Mouse (Mus musculus): ENCODE data around the gene Nkiras2. TPM values are rescaled to one million over a fixed set of nuclear protein-coding genes. Genes with fewer than 3 reads are reported as not detected.

Gene Nkiras2
- total and polyA plus RNA-seq, 3 experiments: 53.8 to 70.0 (median 60.0) TPM

DNA sequence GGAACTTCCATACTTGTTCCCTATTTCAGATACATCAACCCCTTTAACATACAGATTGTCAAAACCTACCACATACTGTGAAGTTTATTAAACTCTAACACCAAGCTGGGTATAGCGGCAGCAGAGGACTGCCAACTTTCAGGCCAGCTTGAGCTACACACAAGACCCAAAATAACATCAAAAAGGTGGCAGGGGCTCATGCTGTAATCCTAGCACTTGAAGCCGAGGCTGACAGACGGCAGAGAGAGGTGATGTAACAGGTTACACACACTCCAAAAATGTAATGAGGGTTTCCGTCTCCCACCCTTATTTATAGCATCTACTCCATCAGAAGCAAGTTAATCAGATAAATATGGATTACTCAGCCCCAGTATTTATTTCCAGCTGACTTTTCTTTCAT is 23.5 kb upstream of the Nkiras2 start:
- no peak overlapping the region for H3K27ac ChIP-seq (ENCODE audit: insufficient read depth, low read depth)
- no peak for DNase-seq (ENCODE audit: extremely low read depth)
- H3K9me3 ChIP-seq (replicated peaks; ENCODE audit: low read length): no peaks in the 10 kb centered on the region
- H3K36me3 ChIP-seq (replicated peaks in 1 of 2; ENCODE audit: control insufficient read depth in 1 of 2, insufficient read depth in 1 of 2, low read length in 1 of 2): peaks cover 84 to 96% of the 10 kb centered on the region in 2 experiments
- peaks cover 41% of the 10 kb centered on the region for H3K79me2 ChIP-seq (replicated peaks; ENCODE audit: control insufficient read depth, extremely low read depth, insufficient read depth, poor library complexity, severe bottlenecking)
- dilution Hi-C loops (cut with MboI; ENCODE audit: extremely low pct_ligation_motif_present, extremely low pct_unique_long_range_greater_than_20kb, low sequenced_read_pairs): no loop called here
- TF ChIP-seq CTCF (conservative IDR thresholded peaks at IDR 0.05 in 1 of 2, IDR thresholded peaks at IDR 0.05 in 1 of 2; ENCODE audit: low read depth in 2 of 2, low read length in 2 of 2) (no peak), SIN3A (IDR thresholded peaks at IDR 0.05; ENCODE audit: low read length) (no peak)
- no peak overlapping the region for H3K4me3 ChIP-seq (replicated peaks in 1 of 3; ENCODE audit: low read depth in 2 of 3, low read length in 2 of 3, poor library complexity in 1 of 3)
- H3K27me3 ChIP-seq (replicated peaks): no peaks in the 10 kb centered on the region
- no peak overlapping the region for H3K4me2 ChIP-seq (ENCODE audit: insufficient read depth, low read depth, poor library complexity, severe bottlenecking)
- in situ Hi-C loops (cut with MboI; ENCODE audit: low pct_ligation_motif_present, low pct_unique_long_range_greater_than_20kb, low sequenced_read_pairs): no loop called here
- H3K4me1 ChIP-seq (ENCODE audit: control insufficient read depth in 1 of 2, insufficient read depth in 2 of 2): peaks cover 31 to 46% of the 10 kb centered on the region in 2 experiments
- H3K9ac ChIP-seq (ENCODE audit: insufficient read depth, low read depth): no peak overlapping the region

DNA sequence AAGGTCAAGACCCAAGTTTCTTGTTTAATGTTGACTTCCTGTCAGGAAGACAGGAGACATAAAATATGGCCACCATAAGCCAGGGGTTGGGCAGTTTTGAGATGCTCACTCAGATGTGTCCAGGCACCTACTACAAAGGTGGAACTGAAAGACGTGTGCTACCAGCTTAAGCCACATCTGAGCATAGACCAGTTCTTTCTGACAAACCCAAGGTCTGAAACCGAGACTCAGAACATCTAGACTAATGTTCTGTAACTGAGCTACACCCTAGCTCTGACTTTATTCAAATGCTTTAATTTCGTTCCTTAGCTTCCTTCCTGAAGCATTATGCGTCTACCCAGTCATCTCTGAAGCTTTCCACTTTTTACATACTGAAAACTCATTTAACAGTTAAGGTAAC is 21.0 kb upstream of the Nkiras2 start:
- H3K27ac ChIP-seq (ENCODE audit: insufficient read depth, low read depth): peak overlapping the region; percentile 98
- in situ Hi-C loops (cut with MboI; ENCODE audit: low pct_ligation_motif_present, low pct_unique_long_range_greater_than_20kb, low sequenced_read_pairs): no loop called here
- H3K9me3 ChIP-seq (replicated peaks; ENCODE audit: low read length): no peaks in the 10 kb centered on the region
- peak; percentile 93 for DNase-seq (ENCODE audit: extremely low read depth)
- peaks cover 62% of the 10 kb centered on the region for H3K79me2 ChIP-seq (replicated peaks; ENCODE audit: control insufficient read depth, extremely low read depth, insufficient read depth, poor library complexity, severe bottlenecking)
- H3K4me1 ChIP-seq (ENCODE audit: control insufficient read depth in 1 of 2, insufficient read depth in 2 of 2): peaks cover 31 to 56% of the 10 kb centered on the region in 2 experiments
- H3K9ac ChIP-seq (ENCODE audit: insufficient read depth, low read depth): 0 out of 2 replicates have a peak overlapping the region, but pooled peaks have one; percentile 10
- no peak overlapping the region for H3K4me3 ChIP-seq (replicated peaks in 1 of 3; ENCODE audit: low read depth in 2 of 3, low read length in 2 of 3, poor library complexity in 1 of 3)
- peak overlapping the region; percentile 27 for H3K4me2 ChIP-seq (ENCODE audit: insufficient read depth, low read depth, poor library complexity, severe bottlenecking)
- peaks cover 74 to 93% of the 10 kb centered on the region in 2 experiments for H3K36me3 ChIP-seq (replicated peaks in 1 of 2; ENCODE audit: control insufficient read depth in 1 of 2, insufficient read depth in 1 of 2, low read length in 1 of 2)
- dilution Hi-C loops (cut with MboI; ENCODE audit: extremely low pct_ligation_motif_present, extremely low pct_unique_long_range_greater_than_20kb, low sequenced_read_pairs): no loop called here
- H3K27me3 ChIP-seq (replicated peaks): no peaks in the 10 kb centered on the region
- TF ChIP-seq KAT2A (IDR thresholded peaks at IDR 0.05; ENCODE audit: insufficient replicate concordance, low read length) (no peak), HCFC1 (IDR thresholded peaks at IDR 0.05; ENCODE audit: low read depth, low read length) (peak; percentile 30; the same call in 1 of the 2 replicates), MAZ (IDR thresholded peaks at IDR 0.05; ENCODE audit: low read depth, low read length) (peak; percentile 58; the same call in 1 of the 2 replicates), NELFE (IDR thresholded peaks at IDR 0.05; ENCODE audit: low read depth, low read length) (no peak), BHLHE40 (IDR thresholded peaks at IDR 0.05; ENCODE audit: low read depth, low read length) (peak; percentile 92), MAFK (IDR thresholded peaks at IDR 0.05; ENCODE audit: insufficient replicate concordance, low read length) (peak; percentile 81), IRF4 (IDR thresholded peaks at IDR 0.05; ENCODE audit: low read depth, low read length) (peak; percentile 99), GABPA (IDR thresholded peaks at IDR 0.05; ENCODE audit: insufficient replicate concordance, low read depth, low read length) (no peak), NRF1 (IDR thresholded peaks at IDR 0.05; ENCODE audit: low read depth, low read length) (no peak), ZC3H11A (IDR thresholded peaks at IDR 0.05; ENCODE audit: low read depth, low read length) (no peak), SMC3 (IDR thresholded peaks at IDR 0.05; ENCODE audit: low read depth, low read length) (no peak), EP300 (IDR thresholded peaks at IDR 0.05; ENCODE audit: low read length) (peak; percentile 98), UBTF (IDR thresholded peaks at IDR 0.05; ENCODE audit: low read depth, low read length) (0 out of 2 replicates have a peak, but pooled peaks have one; percentile 33), ZNF384 (IDR thresholded peaks at IDR 0.05; ENCODE audit: low read depth, low read length) (no peak), JUND (conservative IDR thresholded peaks at IDR 0.05; ENCODE audit: low read depth, low read length) (peak; percentile 94), ZKSCAN1 (IDR thresholded peaks at IDR 0.05; ENCODE audit: borderline replicate concordance, low read depth, low read length) (no peak), MEF2A (IDR thresholded peaks at IDR 0.05; ENCODE audit: borderline replicate concordance, low read depth, low read length) (peak; percentile 91), MYC (IDR thresholded peaks at IDR 0.05; ENCODE audit: low read depth, low read length) (peak; percentile 85), CHD1 (IDR thresholded peaks at IDR 0.05; ENCODE audit: low read depth, low read length) (peak; percentile 4; the same call in 1 of the 2 replicates), TBP (conservative IDR thresholded peaks at IDR 0.05; ENCODE audit: low read depth, low read length) (peak; percentile 65; the same call in 1 of the 2 replicates), JUN (IDR thresholded peaks at IDR 0.05; ENCODE audit: insufficient read depth, low read depth, low read length) (peak; percentile 87), RAD21 (IDR thresholded peaks at IDR 0.05; ENCODE audit: low read depth, low read length) (no peak), ELF1 (IDR thresholded peaks at IDR 0.05; ENCODE audit: low read depth, low read length) (peak; percentile 54), USF2 (conservative IDR thresholded peaks at IDR 0.05; ENCODE audit: low read depth, low read length) (no peak), E2F4 (IDR thresholded peaks at IDR 0.05; ENCODE audit: insufficient replicate concordance, low read depth, low read length) (no peak), POLR2AphosphoS2 (IDR thresholded peaks at IDR 0.05; ENCODE audit: low read depth, low read length) (no peak), CTCF (conservative IDR thresholded peaks at IDR 0.05 in 1 of 2, IDR thresholded peaks at IDR 0.05 in 1 of 2; ENCODE audit: low read depth in 2 of 2, low read length in 2 of 2) (no peak), USF1 (IDR thresholded peaks at IDR 0.05; ENCODE audit: low read depth, low read length) (no peak), POLR2A (IDR thresholded peaks at IDR 0.05; ENCODE audit: low read depth, low read length) (peak; percentile 57; the same call in 1 of the 2 replicates), RCOR1 (conservative IDR thresholded peaks at IDR 0.05; ENCODE audit: low read depth, low read length) (peak; percentile 92; the same call in 1 of the 2 replicates), PAX5 (IDR thresholded peaks at IDR 0.05; ENCODE audit: low read length) (no peak), SIN3A (IDR thresholded peaks at IDR 0.05; ENCODE audit: low read length) (no peak; the same call in 1 of the 2 replicates)
